Mouse (Mus musculus): ENCODE results near the gene Spata3.
A peak's percentile ranks its signal among the peaks of the same experiment; 100 is the strongest.

Spata3 gene

GRCm38 (mm10) chr1:86032273-86032987 is 15.8 kb downstream of the Spata3 start:
- no peak for DNase-seq

GRCm38 (mm10) chr1:86038191-86038951 is 21.8 kb downstream of the Spata3 start:
- no peak for DNase-seq

DNA sequence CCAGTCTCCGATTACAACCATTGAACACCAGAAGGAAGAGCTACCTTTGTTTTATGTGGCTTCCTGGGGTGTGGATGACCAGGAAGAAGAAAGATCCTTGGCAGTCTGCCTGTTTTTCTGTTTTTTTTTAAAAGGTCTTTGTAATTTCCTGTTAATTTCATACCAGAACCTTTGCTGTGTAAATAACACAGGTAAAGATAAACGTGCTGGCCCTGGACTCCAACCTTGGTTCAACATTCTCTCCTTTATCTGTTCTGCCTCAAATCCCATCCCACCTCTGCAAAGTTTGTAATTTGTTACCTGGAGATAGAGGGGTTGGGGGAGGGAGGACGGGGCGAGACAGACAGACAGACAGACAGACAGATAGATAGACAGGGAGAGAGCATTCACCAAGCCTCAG is 23.5 kb downstream of the Spata3 start:
- DNase-seq = no peak

GRCm38 (mm10) chr1:86040817-86041216 is 24.2 kb downstream of the Spata3 start:
- no peak for DNase-seq

- DNase-seq = no peak
Measured at GRCm38 (mm10) chr1:86045056-86045455, 28.4 kb downstream of the Spata3 start.

GRCm38 (mm10) chr1:86045848-86046805 is 29.5 kb downstream of the Spata3 start, which contains the start of gene 2810459M11Rik:
TSS of gene 2810459M11Rik (plus strand) at chr1:86045863.
- DNase-seq = peak; percentile 67

DNA sequence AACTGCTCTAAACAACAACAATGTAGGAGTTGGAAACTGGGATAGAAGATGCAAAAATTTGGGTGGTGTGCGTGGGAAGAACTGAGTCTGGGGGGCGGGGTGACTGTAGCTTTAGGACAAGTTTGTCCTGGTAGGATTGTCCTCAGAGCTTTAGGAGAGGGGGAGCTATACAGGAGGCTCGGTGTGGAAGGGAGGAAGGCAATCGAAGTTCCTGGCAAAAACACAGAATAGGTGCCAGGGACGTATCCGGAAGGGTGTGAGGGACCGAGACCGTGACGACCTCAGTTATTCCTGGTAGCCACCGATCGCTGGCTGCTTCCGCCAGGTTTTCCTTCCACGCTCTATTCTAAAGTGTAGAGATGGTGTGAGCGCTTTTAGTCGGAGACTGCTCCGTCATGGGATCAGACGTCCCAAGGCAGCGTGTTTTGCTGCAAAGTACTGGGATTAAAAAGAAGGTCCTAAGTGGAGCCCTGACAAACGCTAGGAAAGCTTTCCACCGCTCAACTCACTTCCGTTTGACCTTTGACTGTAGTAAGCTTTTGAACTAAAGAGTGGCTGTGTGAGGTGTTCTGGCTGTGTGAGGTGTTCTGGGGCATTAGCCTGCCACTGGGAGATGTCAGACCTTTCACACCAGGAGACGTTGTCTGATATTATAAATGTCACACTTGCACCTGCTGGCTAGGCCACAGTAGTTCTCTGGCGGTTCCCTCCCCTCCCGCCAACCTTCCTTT is 30.4 kb downstream of the Spata3 start:
- DNase-seq = no peak

- DNase-seq = no peak
Measured at GRCm38 (mm10) chr1:86048231-86048630, 31.6 kb downstream of the Spata3 start.

- no peak for DNase-seq
Measured at GRCm38 (mm10) chr1:86048744-86049143, 32.1 kb downstream of the Spata3 start.

DNA sequence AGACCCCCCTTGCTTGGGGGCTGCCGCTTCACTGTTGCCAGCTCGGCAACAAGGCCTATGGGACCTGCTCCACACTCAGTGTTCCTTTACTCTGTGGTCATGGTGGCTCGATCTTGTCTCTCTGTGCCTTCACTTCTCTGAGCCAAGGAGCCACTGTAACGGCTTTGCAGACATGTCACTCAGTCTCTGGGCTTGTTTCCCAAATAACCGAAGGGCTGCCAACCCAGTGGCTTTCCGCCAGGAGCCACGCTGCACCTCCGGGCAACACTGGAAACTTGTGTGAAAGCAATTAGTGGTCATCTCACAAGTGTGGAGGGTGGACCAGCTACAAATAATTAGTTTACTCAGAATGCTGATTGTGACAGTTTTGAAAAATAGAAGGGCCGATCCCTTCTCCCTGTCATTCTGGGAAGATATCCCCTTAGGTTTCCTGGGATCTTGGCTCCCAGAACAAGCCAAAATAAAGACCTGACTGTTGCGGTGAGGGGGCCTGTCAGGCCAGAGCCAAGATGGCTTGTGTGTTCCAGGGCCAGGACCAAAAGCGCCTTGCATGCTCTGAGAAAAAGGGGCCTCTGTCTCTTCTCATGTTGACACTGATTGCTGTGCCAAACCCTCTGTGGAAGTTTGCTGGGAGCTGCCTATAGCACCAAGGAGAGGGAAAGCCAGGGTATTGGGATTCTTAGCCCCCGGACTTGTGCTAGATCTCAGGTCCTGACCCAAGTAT is 36.7 kb downstream of the Spata3 start:
- DNase-seq = no peak

DNA sequence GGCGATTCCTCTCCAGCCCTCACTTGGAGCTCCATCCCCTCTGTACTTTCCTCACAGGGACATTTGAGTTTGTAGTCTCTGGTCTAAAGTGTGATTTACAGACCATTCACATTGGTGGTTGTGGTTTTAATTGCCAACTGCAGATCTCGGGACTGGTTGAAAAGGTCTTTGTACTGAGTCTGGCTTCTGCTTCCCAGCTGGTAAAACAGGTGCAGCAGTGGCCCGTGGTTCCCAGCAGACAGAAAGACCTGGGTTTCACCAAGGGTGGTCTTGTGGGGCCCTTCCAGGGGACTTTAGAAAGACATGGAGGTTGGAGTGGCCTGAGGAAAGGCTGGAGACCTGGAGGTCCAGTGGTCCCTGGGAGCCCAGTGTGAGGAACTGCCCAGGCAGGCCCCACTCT is 38.3 kb downstream of the Spata3 start:
- DNase-seq = no peak

- no peak for DNase-seq
Measured at GRCm38 (mm10) chr1:86056284-86056683, 39.7 kb downstream of the Spata3 start.

GRCm38 (mm10) chr1:86058856-86059769 is 42.5 kb downstream of the Spata3 start:
- peak; percentile 96 for DNase-seq

GRCm38 (mm10) chr1:86062523-86062922 is 45.9 kb downstream of the Spata3 start:
- DNase-seq = peak; percentile 24

DNA sequence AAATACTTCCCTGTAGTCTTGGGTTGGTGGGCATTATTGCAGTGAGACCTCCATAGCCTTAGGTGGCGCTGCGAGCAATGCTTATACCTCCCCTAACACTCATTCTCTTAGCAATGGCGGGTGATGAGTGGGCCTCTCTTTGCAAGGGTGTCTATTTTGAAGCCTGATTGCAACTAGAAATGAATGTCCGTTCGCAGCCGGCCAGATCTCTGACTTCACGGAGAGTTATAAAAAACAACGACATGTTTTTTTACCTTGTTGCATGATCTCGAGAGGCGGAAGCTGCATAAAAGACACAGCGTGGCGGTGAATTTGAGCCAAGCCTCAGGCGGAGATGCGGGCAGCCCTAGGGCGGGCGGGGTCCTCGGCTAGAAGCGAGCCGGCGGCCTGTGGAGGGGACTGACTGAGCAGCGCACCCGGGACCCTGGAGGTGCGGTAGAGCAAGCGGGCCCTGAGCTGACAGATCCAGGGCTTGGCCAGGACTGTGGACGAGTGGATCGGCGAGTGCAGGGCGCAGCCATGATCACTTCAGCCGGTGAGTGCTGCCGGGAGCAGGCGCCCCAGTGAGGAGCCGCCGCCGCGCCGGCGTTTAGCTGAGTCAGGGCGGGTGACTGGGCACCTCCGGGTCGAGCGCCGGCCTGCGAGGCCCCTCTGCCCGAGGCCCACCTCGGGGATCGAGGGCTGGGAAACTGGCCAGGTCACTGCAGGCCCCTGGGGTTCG is 47.8 kb downstream of the Spata3 start, which contains the start of gene Psmd1:
Gene Psmd1 (plus strand): TSS at position 117 of the 721 bp plus-strand sequence.
- peak; percentile 97 for DNase-seq

GRCm38 (mm10) chr1:86076565-86076964 is 59.9 kb downstream of the Spata3 start:
- DNase-seq = no peak
